Mouse (Mus musculus) right cerebral cortex, adult 2 months (tissue): Measurements from ENCODE around the gene E2f8.
A peak's percentile ranks its signal among the peaks of the same experiment; 100 is the strongest.

Experiments
- DNase-seq, 2 experiments: peaks; one replicate each; pipeline ENCODE4 v3.0.0; 2021 to 2022; ENCODE audit warnings: low spot score in 2 of 2

E2f8 gene

GRCm38 (mm10) chr7:48881486-48881885 is at the start of gene E2f8:
E2f8 (minus strand) TSS chr7:48881596.
- peak in 1 of 2 experiments; percentile 10 for DNase-seq

- peak; percentile 22 to 47 for DNase-seq
These were observed 49.0 kb upstream of the E2f8 start for GRCm38 (mm10) chr7:48930399-48930798.

GRCm38 (mm10) chr7:48928364-48928763 is 47.0 kb upstream of the E2f8 start:
- peak; percentile 55 to 67 for DNase-seq

GRCm38 (mm10) chr7:48925214-48925613 is 43.8 kb upstream of the E2f8 start:
- DNase-seq: no peak

GRCm38 (mm10) chr7:48923620-48924019 is 42.2 kb upstream of the E2f8 start:
- no peak for DNase-seq

GRCm38 (mm10) chr7:48918389-48918788 is 37.0 kb upstream of the E2f8 start:
- DNase-seq: no peak

GRCm38 (mm10) chr7:48917988-48918387 is 36.6 kb upstream of the E2f8 start:
- no peak for DNase-seq

- no peak for DNase-seq
These were observed 36.1 kb upstream of the E2f8 start for GRCm38 (mm10) chr7:48917463-48917862.

- DNase-seq: no peak
These were observed 33.5 kb upstream of the E2f8 start for GRCm38 (mm10) chr7:48914630-48915506.

GRCm38 (mm10) chr7:48911146-48911545 is 29.8 kb upstream of the E2f8 start:
- DNase-seq: no peak

- DNase-seq: no peak
These were observed 28.9 kb upstream of the E2f8 start for GRCm38 (mm10) chr7:48910282-48910681.

- DNase-seq: no peak
These were observed 27.9 kb upstream of the E2f8 start for GRCm38 (mm10) chr7:48909342-48909671.

- DNase-seq: no peak
These were observed 27.3 kb upstream of the E2f8 start, which contains the start of gene Nav2 for GRCm38 (mm10) chr7:48908521-48909341. Nav2 (plus strand) TSS chr7:48908716.

GRCm38 (mm10) chr7:48902454-48902853 is 21.1 kb upstream of the E2f8 start:
- no peak for DNase-seq

- DNase-seq: no peak
These were observed 19.2 kb upstream of the E2f8 start for GRCm38 (mm10) chr7:48900408-48901167.

- DNase-seq: no peak
These were observed 17.0 kb upstream of the E2f8 start for GRCm38 (mm10) chr7:48898416-48898815.

- no peak for DNase-seq
These were observed 16.3 kb upstream of the E2f8 start for GRCm38 (mm10) chr7:48897539-48898163.

- DNase-seq: no peak
These were observed 14.7 kb upstream of the E2f8 start for GRCm38 (mm10) chr7:48896051-48896450.

GRCm38 (mm10) chr7:48895475-48895874 is 14.1 kb upstream of the E2f8 start:
- no peak for DNase-seq

- peak in 1 of 2 experiments; percentile 6 for DNase-seq
These were observed 13.4 kb upstream of the E2f8 start for GRCm38 (mm10) chr7:48894763-48895162.

- peak; percentile 84 to 85 for DNase-seq
These were observed 12.8 kb upstream of the E2f8 start for GRCm38 (mm10) chr7:48894152-48894551.
